Mouse (Mus musculus): ENCODE results near the gene Strip1.

DNA sequence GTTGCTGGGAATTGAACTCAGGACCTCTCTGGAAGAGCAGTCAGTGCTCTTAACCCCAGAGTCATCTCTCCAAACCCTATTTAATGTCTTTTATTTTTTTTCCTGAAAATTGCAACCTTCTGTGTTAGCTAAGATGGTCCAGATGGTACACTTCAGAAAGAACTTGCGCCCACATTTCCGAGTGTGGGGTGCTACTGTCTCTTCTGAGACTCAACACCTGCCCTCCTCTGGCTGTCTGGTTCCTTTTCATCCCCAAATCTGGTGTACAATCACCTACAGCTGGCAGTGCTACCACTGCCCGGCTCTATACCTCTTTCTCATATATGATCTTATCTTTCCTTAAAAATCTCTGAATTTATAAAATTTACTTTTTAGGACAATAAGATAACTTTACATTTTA lies 21.5 kb upstream of the Strip1 start:
- TF ChIP-seq CTCF (IDR thresholded peaks at IDR 0.05; ENCODE audit: low read depth) = no peak
- no peak for TF ChIP-seq EP300 (IDR thresholded peaks at IDR 0.05; ENCODE audit: low read depth)

Data from liver, embryonic 14.5 days (tissue).